Mouse (Mus musculus) kidney, adult 9 months (tissue): ENCODE measurements around the gene Itgb8.

Experiments
- DNase-seq: peaks from one replicate; pipeline ENCODE4 v3.0.0; 2022

The Itgb8 gene

DNA sequence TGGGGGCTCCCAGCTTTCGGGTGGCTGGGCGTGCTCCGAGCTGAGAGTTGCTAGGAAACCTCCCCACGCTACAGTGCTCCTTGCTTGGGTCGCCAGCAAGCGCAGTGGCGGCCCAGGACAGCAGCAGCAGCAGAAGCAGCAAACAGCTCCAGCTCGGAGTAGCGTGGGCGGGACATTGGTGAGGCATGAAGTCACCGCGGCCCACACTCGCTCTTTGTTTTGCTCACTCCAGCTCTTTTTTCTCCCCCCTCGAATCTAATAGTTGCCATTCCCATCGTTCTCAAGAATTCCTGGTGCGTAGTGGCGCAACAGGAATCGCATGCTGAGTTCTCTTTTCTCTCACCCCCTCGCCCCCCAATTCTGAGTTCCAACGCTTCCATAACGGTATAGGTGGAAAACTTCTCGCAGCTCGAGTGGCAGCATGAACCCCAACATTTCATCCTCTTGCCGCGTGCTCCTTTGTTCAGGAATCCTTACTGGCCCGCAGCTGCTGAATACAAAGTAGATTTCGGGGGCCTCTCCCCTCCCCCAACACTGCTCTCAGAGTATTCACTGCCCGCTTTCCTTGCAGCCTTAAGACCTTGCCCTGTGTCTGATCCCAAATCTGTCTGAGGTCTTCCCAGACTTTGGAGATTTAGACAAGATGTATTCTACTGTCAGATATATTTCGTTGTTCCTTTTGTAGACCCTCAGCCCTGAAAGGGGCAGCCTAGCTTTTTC is at the start of gene Itgb8:
Itgb8 (minus strand) TSS at position 107 of the 720 bp plus-strand sequence.
- peak; percentile 80 for DNase-seq

DNA sequence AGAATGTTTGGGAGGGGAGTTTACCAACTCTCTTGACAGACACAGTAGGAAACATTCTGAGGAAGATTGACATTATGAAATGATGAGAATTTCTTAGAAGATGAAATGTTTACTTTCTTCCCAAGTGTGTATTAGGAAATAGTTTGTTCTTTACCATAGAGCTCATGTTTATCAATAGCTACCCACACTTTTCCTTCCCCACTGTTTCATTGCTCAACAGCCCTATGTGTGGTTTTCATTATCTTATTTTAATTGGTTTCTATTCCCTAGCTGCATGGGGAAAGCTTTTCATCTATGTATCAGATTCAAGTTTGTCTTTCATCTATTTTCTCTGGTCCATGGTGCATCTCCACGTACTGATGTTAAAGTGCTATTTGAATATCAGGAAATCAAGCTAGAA is 37.7 kb upstream of the Itgb8 start:
- no peak for DNase-seq

DNA sequence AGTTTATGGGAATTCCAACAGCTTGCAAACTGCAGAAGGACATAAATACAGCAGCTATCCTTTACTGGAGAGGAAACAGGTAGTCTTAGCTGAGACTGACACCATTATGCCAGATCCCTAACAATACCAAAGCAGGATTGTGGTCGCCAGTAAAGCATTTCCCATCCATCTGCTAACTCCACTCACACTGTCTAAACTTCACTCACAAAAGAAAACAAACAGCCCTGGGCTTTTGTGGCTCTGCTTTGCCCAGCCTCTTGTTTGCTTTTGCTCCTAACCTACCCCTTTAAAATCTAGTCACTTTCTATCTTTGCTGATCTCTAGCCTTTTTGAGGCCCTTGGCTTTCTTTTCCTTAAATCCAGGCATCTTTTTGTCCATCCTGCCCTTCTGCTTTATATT is 35.0 kb upstream of the Itgb8 start:
- no peak for DNase-seq

DNA sequence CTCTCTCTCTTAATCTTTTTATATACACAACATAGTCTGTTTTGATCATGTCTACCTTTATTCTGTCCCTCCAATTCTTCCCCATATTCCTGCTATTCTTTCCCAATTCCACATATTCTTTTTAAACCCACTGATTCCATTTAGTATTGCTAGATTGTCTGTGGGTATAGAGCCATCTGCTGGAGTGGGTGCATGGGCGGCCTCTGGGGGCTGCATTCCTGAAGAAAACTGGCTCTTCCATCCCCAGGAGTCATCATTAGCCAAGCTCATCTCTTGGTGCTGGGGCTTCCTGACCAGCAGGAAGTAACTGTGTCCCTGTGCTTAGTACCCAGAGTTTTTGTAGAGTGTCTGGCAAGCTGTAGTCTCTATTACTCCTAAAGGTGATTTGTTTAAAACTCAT is 33.4 kb upstream of the Itgb8 start:
- no peak for DNase-seq

DNA sequence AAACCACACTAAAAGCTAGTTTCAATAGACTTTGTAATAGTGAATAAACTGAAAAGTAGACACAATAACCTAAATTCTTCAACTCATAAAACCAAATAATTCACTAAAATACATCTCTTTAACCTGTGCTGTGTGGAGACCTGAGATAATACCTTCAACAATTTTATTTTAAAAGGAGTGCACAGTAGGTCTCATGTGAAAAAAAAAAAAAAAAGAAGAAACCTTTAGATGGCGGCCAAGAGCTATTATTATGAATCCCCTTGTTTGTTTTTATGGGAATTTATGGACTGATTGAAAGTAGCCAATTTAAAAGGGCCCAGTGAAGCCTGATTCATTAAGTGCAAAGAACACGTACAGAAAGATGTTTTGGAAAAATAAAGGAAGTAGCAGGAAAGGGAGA is 31.4 kb upstream of the Itgb8 start:
- DNase-seq: no peak

DNA sequence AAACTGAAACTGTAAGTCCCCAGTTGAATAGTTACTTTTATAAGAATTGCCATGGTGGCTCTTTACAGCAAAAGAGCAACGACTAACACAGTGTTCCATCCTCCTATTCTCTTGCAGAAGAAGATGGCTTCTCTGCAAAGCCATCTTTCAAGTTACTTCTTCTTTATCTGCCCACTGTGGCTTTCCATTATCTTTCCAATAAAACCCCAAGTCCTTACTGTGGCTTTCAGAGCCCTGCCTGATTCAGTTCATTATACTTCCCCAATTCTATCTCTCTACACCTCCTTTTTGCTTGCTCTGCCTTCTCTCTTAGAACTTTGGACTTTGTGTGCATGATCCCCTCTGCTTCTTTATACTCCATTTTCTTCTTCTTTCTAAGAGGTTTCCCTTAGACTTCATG is 30.1 kb upstream of the Itgb8 start:
- no peak for DNase-seq

DNA sequence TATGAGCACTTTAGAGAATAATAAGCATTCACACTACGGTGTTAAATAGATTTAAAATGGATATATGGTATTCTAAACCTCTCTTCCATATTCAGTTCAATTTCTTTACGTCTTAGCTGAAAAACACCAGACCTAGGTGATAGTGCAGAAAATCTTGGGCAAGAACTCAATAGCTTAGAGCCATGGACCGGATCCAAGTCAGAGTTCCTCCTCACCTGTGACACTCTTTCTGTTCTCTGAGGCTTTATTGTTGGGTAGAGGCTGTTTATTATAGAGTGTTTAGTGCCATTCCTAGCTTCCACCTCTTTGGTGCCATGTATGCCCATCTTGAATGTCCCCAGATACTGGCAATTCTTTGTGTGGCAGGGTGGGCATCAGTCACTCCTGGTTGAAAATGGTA is 25.9 kb upstream of the Itgb8 start:
- no peak for DNase-seq

DNA sequence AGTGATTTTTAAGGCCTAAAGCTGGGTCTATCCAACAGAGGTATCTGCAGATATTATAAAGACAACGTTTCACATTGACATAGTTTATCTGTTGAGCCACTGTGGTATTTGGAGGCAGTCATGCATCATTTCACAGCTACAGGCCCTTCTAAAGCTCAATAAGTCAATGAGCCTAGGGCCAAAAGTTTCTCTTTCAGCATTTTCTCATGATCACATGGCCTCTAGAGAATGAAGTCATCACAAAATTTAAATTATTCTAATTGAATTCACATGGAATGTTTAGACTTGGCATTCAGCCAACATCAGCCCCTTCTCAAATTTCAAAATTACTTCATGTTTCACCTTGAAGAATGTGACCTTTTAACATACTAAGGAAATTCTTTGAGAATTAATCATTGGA is 10.0 kb upstream of the Itgb8 start:
- no peak for DNase-seq

DNA sequence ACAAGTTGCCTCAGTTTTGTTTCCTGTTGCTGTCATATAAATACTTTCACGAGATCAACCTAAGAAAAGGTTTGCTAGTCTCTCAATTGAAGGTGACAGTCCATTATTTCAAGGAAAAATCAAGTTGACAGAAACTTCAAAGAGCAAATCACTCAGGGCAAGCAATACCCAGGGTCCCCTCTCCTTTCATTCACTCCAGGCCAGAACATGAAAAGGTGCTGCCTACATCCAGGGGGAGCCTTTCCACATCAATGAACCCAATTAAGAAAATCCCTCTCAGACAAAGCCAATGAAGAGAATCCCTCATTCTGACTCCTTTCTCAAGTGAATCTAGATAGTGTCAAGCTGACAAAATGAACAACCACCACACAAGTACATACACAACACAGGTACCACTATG is 2.5 kb upstream of the Itgb8 start:
- no peak for DNase-seq

DNA sequence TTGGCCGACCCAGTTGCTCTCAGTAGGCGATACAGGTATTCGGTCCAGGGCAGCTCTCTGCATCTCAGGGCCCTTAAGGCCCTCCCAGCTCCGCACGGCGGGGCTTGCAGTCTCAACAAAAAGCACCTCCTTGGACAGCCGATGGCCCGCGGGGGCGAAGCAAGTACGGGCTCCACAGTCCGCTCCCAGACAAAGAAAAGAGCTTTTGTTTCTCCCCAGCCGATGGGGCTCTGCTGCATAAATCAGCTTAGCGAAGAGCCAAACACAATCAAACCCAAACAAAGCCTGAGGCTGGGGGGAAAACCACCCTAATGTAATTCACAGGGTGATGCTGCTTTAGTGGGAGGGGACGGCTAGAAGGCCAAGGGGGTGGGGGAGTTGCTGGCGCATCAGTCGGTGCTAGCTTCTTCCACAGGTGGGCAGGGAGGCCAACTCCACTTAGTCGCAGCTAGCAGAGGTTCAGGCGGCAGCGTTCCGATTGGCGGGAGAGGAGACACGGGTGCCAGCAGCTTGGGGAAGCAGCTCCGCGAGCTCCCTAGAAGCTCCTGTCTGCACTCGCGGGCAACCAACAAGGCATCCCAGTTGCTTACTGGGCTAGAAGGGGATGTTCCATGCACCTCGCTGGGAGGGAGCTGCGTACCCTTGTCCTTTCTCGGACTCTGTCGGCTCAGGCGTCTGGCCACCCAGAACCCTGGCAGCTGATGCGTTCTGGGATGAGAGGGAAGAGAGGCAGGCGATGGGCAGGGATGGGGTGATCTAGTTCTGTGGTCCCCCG is 494 bp downstream of the Itgb8 start:
- peak; percentile 69 for DNase-seq

DNA sequence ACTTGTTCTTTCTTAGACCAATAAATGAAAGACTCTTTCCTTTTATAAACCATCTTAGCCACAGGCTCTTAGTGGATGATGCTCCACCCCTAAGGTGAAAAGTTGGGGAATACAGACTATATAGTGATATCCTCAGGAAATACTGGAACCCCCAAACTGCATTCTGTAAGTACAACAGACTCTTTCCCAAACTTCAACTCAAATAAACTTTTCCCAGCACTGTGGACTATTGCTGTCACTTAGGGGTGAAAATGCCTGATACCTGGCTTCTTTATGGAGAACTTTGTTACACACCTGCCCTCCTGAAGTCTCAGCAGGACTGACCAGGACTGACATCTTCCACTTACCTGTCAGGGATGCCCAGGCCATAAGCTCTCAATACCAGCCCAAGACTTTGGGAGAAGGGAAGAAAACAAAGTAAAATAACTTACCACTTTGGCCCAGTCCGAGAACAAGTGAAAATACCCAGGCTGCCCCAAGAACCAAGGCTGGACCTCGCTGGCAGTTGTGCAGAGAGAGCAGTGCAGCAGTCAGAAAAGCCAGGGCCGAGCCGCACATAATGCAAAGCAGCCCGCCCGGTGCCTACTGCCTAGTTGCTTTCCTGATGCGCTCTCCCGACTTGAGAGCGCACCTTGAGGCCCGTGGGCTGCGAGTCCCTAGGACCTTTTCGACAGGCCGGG is 1.2 kb downstream of the Itgb8 start:
- peak; percentile 23 for DNase-seq

DNA sequence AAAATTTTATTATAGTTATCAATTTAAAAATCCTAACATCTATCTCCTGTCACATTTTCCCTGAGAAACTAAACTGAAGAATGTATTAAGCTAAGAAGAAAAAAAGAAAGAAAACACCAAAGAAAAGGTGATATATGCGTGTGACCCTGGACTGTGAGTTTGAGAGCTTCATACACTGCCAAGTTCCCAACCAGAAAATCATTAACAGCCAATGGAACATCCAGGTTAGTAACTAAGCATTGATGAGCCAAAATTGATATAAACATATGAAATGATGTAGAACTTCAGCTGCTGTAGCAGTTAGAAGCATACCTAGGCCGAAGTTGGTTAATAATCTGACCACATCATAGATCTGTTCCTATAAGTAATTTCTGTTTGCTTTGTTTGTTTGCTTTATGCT is 6.8 kb downstream of the Itgb8 start:
- DNase-seq: peak; percentile 88

DNA sequence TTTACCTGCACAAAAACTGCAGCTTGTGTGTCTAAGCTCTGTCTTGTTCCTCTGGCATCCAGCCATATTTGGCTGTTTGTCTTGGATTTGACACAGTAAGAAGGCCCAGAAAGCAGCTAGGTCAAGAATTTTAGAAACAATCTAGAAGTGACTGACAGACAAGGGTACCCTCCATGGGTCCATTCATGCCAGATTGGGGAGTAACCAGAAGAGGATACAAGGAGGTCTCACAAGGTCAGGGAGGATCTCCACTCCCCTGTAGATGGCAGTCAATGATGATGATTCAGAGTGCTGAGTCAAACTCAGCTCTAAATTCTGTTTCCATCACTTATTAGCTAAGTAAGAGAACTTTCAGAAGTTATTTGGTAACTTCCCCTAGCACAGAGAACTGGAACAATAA is 8.2 kb downstream of the Itgb8 start:
- DNase-seq: peak; percentile 89

DNA sequence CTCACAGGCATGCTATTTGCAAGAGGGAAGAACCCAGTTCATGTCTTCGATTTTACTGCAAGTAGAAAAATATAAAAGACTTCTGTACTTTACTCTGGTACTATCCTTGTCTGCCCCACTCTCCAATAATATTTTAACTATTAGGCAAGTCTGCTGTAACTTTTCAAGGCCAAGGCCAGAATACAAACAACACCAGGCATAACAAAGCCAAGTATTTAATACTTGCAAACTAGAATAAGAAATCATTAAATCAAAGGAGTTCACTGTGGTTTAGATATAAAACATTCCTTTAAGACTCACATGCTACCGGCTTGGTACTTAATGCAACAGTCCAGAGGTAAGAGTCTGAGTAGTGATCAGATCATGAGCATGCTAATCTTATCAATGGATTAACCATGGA is 9.0 kb downstream of the Itgb8 start:
- DNase-seq: peak; percentile 83

DNA sequence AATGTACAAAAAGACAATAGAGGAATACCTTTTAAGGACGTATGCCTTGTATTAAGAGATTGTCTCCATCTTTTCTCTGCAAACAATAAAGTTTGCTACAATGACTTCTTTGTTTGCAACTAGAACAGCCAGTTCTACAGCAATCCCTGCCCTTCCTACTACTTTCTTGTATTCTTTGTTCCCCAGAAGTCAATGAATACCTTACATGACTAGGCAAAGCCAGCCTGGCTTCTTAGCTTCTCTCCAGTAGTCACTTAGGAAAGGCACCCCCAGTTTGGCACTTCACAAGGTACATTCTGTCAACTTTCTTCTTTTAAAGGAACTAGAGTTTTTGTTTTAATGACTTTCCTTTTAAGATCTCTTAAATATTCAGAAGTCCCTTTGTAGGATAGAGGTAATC is 10.7 kb downstream of the Itgb8 start:
- DNase-seq: peak; percentile 60

DNA sequence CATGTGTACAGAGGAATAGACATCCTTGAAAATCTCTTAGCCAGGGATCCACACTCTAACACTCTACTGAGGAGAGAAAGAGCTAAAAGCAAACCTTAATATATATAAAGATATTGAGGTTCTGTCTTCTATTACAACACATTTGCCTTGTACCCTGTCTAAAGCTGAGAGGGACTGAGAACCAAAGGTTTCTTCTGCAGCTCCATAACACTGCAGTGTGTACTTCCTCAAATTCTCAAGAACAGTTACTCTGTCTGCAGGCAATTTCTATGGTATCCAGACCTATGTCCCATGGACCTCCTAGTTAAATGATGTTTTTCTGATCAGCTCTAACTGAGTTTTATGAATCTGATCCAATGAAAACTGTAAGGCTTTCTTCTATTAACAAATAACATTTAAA is 13.9 kb downstream of the Itgb8 start:
- DNase-seq: no peak

DNA sequence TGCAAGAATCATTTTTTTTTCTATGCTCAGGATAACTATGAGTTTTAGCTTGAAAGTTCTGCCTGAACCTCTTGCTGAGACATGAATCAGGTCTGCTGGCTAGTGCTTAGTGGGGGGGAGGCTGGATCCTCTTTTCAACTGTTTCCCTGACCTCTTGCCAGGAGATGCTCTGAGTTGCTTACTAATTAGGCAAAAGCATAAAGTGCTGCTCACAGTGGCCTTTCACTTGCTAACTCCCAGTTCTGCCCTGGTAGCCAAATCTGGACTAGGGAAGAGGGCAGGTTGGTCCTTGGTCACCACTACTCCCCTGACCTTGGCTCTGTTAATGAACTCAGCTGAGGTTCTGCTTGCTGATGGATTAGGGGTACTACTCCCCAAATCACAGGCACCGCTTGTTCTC is 19.2 kb downstream of the Itgb8 start:
- DNase-seq: peak; percentile 54

DNA sequence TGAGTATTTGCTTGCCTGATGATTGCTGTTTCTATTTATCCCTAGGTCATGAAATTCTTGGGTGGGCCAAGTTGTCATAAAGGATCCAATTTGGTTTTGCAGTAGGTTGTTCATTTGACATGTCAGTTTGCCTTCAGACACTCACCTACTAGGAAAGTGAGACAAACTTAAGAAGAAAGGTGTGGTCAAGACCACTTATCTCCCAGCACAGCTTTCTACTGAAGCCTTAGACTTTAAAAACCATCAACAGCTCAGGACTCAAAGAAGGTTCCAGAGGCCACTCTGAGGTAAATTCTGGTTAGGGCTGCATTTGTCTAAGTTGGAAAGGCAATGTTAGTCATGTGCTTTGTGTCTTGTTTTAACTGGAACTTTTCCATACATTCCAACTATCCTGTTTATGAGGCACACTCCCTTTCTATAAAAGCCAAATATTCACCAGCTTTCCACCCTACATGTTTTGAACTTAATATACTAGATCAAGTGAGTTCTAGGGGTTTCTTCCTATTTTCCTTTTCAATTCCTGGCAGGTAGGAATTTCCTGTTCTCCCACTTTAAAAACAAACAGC is 20.8 kb downstream of the Itgb8 start:
- no peak for DNase-seq

DNA sequence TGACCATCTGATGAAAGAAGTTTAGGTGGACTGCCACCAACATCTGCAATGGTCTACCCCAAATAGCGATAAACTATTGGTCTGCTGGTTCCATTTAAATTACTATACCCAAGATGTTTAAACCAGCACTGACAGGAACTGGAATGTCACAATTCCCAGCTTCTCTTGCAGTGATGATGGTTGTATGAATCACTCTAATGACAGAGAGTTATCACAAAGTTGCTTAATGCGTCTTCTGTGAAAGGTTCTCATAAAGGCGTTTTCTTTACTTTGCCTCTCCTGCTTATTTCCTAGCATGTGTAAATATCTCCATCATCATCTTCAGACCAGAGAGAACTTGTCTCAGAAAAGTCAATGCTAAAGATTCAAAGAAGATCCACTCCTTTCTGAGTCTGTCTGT is 23.4 kb downstream of the Itgb8 start:
- DNase-seq: no peak

DNA sequence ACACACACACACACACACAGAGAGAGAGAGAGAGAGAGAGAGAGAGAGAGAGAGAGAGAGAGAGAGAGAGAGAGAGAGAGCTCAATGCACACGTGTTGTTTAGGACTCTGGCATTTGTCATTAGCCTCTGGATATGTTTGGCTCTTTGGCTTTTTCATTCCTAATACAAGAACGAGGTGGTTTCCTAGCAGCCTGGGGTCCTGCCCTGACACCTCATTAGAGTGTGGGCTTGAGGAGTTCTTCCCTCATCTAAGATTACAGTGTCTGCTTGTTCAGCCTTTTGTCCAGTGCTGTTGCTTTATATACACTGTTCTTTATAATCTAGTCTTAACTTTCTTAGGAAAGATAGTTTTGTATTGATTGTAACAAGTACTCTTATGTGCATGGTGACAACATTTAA is 27.1 kb downstream of the Itgb8 start:
- DNase-seq: no peak

DNA sequence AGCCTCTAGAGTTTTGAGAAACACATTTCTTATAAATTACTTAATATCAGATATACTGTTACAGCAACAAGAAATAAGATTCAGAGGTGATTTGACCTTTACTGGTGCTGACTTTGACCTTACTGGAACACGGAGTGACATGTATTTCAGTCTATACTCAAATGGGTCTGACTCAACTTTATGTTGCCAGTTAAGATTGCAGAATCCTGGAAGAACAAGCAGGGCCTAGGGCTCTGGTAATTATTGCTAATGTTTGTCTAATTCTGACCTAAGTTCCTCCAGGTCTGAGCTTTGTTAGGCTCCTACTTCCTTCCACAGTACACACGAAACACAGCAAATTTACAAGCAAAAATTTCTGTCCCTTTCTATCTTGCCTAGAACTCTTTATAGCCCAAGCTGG is 28.0 kb downstream of the Itgb8 start:
- no peak for DNase-seq

DNA sequence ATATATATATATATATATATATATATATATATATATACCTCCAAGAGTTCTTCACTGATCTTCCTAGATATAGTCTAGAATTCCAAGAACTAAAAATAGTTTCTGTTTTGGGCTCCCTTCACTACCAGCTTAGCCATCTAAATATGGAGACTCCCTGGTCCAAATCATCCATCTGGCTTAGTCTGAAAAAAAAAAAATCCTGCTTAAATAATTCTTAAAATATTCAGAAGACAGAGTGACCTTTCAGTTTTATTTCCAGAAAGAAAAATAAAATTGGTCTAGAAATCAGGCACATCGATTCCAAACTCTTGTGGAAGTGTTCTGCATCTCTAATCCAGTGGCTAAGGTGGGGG is 28.6 kb downstream of the Itgb8 start:
- DNase-seq: no peak

DNA sequence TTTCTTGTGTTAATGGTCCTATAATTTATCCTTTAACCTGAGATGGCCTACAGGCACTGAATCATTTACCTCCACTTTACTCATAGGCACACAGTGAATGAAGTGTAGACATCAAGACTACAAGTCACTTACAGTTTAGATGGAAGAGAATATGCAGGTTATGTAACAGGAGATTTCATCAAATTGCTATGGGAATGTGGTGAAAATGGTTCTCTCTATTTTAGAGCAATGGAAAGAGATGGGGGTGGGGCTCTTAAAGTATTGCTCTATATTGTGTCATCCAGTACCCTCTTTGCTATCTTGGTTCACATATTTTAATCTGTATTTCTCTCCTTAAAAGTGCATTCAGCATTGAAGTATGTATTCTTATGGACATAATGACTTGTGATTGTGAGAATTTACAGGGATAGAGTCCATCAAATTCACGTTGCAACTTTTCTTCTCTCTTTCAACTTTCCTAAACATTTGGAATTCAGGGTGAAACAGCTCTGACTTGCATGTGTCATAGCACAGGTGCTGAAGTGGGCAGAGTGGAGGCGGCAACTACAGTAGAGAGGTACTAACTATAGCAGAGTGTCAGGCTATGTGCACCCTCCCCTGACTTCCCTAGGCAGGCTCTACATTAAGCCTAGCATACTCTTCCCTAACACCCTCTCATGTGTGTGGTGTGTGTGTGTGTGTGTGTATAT is 29.1 kb downstream of the Itgb8 start:
- no peak for DNase-seq
